Mouse (Mus musculus) gastrocnemius, postnatal 14 days (tissue): ENCODE results near the gene Ezr. TPM values are rescaled to one million over a fixed set of nuclear protein-coding genes. Genes with fewer than 3 reads are reported as not detected.

Experiments used
- DNase-seq: peaks from one replicate; pipeline ENCODE4 v3.0.0; 2021; ENCODE audit warnings: mixed read lengths
- intact Hi-C: fragments of 180-260 bp; cut with DNase I; formaldehyde crosslinking; loops from one replicate; pipeline ENCODE4 v1.15.1; 2025; ENCODE audit warnings: low total_unique reads
- total RNA-seq, 2 experiments: library from RNA; stranded (reverse); gene quantifications; 2 replicates each; pipeline ENCODE4 v1.2.3; 2021

Gene Ezr
- total RNA-seq, 2 experiments from 2014 or later: 10.3 to 16.5 TPM

DNA sequence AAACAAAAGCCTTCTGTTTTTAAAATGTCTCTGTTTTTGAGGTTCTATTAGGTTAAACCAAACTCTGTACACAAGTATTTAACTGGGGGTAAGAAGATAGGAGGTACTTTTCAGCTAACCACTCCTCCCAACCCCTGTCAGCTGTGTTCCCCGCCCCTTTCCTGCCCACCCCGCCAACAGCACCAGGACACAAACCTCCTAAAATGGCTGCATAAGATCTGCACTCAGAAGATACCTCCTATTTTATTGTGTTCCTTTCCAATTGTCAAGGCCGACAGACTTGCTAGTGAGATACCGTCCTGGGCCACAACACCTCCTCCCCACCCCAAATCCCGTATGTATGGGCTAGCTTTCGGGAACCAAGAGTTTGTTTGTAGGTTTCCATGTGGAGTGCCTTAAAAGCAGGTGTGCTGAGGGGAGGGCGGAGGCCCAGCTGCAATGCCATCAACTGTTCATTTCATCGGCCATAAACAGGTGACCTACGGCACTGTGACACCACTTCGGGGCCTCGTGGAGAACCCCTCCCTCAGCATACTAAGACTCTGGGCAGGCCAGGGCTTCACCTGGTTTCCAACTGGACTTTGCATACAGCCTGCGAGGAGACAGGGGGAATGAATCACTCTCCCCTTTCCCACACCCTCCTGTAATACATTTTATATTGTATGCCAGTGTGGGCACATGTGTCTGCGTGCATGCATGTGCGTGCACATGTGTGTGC, 9.2 kb downstream of the Ezr start:
- no peak for DNase-seq
- intact Hi-C loops: no loop called here

- intact Hi-C loops: no loop called here
- DNase-seq: no peak
Observed at GRCm38 (mm10) chr17:6772490-6772773, 10.2 kb downstream of the Ezr start.

DNA sequence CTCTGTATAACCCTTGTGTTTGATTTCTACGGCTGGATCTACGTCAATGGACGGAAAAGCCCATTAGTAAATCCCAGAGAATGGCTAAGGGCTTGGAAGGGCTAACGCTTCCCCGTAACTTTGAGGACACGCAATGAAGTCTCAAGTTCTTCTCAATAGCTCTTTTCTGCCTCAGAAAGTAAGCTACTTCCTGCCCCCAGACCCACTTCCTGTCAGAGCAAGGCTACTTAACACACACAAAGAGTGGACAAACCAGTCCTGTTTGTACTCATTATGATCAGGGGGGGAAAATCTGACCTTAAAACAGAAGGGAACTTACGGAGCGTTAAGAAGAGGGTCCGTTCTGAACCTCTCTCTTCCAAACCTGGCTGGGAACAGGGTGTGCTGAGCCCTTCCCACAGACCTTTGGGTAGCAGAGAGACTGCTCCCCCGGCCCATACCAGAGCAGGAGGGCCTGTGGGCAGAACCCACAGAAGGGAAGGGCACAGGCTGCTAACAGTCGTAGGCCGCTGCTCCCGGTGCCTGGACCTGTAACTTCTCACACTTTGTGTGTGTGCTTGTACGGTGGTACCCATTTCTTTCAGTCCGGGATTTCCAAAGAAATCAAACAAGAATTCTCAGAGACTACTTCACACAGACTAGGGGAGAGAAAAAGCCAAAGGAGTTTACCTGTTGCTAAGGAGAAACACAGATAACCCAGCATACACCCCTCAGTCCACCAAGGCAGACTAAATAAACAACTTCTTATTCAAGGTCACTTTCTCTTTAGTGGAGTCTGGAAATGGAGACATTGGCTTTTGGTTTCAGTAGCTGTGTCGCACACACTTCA, 10.7 kb downstream of the Ezr start:
- intact Hi-C loops: no loop called here
- no peak for DNase-seq

DNA sequence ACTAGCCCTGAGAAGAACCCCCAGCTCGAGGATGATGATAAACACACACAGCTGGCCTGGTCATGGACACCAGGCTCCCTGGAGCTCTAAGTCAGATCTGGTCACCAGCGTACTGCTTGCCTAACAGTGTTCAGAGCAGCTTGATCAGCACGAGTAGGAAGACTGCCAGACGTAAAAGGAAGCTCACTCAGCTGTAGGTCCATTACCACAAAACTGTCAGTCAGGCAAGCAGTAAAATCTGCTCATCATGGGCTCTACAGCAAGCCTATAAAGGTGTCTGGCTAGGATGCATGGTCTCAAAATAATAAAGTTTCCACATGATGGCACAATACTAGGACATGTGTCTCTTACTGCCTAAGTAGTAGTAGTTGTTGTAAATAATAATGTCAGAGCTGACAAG, 13.0 kb downstream of the Ezr start:
- intact Hi-C loops: no loop called here
- DNase-seq: no peak

DNA sequence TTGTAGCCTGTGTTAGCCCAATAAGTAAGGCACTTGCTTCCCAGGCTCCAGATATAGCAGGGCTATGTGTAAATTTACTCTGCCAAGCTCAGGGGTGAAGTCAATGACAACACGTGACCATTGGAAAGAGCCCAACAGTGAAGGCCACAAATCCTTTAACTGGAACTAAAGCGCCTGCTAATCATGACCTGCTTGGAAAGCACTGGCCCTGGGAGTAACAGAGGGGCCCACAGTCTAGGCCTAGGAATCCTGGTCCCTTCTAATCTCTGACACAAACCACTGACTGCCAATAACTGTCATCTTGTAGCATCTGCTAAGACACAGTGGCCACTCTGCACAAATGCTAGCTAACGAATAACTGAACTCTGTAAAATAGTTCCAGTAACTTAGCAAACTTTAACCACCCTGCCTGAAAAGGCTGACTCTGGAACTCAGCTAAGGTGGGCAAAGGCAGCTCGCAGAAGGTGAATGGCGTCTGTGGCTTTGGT, 14.2 kb downstream of the Ezr start:
- no peak for DNase-seq
- intact Hi-C loops: no loop called here

- no peak for DNase-seq
- intact Hi-C loops: no loop called here
Observed at GRCm38 (mm10) chr17:6767771-6768170, 14.8 kb downstream of the Ezr start.

- intact Hi-C loops: no loop called here
- no peak for DNase-seq
Observed at GRCm38 (mm10) chr17:6766823-6767222, 15.8 kb downstream of the Ezr start.

DNA sequence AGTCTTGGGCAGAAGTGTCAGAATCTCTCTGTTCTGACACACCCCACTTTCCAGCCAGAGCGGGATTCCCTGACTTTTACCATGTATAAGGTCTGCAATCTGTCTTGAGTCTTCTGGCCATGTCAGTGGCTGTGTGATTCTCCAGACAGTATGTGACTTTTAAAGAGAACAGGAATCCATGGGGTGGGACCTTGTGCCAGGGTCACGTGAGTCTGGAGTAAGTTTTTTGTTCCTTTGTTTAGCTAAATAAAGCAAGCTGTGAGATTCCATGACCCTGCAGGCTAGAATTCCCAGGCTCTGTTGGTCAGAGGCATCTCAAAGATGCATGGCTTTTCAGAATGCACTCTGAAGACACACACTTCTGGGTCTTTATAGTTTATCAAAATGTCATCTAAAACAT, 16.7 kb downstream of the Ezr start:
- intact Hi-C loops: no loop called here

DNA sequence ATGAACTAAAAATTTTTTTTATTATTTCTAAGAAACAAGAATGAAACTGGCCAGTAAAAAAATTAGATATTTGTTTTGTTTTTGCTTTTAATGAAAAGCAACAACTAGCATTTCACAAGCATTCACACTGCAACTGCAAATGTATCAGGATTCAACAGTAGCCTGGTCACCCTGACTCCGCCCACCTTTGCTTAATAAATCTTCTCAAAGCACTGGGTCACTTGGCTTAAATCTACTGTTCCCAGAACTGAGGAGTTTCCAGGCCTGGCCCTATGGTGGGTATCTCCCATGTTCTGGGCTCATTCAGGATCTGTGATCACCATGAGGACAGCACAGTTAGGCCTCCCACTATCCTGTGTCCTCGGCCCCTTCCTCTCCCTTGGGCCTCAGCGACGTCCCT, 17.9 kb downstream of the Ezr start:
- intact Hi-C loops: no loop called here
- no peak for DNase-seq

More for the DNA sequence above, 16.7 kb downstream of the Ezr start:
- DNase-seq: no peak

DNA sequence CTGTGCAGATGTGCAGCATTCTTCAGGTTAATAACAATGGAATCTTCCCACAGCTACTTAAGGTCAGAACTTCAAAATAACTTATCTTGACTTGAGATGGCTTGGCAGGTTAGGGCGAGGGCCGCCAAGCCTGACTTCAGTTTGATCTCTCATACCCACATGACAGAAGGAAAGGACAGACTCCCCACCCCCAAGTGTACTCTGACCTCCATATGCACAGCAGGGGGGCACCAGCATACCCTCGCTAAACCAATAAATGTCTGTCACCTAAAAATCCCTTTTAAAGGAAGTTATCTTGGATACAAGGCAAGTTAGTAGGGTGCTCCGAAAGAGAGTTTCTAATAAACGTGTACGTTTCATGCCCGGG, 18.4 kb downstream of the Ezr start:
- DNase-seq: no peak
- intact Hi-C loops: no loop called here

- no peak for DNase-seq
- intact Hi-C loops: no loop called here
Observed at GRCm38 (mm10) chr17:6763513-6764226, 18.9 kb downstream of the Ezr start.

DNA sequence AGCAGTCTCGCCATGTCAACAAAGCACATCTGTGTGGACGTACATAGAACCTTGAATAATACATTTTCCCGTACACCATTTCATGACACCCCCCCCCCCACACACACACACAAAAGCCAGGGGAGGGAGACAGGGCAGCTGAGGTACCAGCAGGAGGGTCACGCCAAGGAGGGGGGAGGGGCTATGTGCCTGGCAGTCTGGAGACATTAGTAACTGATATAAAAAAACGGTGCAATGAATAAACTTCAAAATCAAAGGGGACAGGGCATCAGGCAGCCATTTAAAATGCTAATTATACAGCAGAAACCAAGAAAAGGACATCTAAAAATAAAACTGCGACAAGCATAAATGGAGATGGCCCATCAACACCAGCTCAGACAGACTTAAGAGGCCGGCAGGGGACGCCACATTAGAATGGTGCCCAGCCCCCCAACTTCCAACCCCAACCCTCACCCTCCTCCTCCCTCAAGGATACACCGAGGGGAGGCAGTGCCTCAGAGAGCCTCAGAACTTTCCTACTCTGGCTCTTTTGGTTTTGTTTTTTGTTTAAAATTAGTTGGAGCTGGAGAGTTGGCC, 22.8 kb downstream of the Ezr start:
- no peak for DNase-seq
- intact Hi-C loops: no loop called here

DNA sequence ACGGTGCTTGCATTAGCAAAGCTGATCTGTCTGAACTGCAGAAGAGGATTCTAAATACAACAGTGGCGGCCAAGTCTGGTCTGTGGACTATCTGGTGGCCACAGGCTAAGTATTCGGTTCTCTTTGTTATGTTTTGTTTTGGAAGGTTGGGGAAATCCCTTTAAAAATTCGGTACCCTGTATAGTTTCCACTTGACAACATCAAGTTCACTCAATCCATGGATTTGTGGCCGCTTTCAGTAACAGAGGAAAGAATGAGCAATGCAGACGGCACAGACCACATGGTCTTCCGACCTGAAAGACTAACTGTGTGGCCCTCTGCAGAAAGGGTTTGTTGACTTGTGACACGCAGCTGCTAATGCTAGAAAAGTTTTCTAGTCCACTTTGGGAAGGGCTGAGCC, 23.7 kb downstream of the Ezr start:
- no peak for DNase-seq
- intact Hi-C loops: no loop called here

DNA sequence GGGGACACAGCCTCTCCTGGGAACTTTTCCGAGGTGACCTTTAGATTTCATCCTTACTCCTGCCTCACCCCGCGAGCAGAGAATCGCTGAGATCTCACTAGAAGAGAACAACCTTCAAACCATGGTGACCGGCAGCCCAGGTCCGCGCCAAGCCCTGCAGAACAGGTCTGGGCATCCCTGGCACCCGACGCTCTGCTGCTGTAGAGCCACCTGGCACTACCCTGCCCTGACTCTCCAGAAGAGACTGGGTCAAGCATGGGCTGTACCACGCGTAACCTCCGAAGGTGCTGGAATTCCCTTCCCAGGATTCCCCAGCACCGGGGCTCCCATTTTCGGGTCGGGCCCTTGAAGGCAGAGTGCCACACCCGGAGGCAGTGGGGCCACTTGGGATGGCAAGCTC, 24.7 kb downstream of the Ezr start:
- DNase-seq: no peak
- intact Hi-C loops: no loop called here

- DNase-seq: no peak
- intact Hi-C loops: no loop called here
Observed at GRCm38 (mm10) chr17:6755873-6756272, 26.7 kb downstream of the Ezr start.

GRCm38 (mm10) chr17:6755176-6755575, 27.4 kb downstream of the Ezr start:
- intact Hi-C loops: no loop called here
- DNase-seq: no peak

DNA sequence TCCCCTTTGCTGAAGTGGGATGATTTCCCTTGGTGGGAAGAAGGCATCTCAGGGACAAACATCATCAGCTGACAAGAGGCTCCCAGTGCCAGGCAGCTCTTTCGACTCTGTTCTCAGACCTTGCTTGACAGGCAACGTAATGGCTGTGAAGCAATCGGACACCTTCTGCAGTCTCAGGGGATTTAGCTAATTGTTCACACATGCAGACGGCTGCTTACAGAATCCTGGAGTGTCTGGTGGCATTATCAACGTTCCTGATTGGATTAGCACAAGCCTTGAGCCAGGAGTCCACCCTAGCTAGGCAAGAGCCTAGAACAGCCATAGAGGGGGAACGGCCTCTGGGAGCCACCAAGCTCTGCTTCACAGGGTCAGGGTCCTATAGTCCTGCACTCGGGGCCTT, 30.2 kb downstream of the Ezr start:
- DNase-seq: no peak
- intact Hi-C loops: no loop called here

DNA sequence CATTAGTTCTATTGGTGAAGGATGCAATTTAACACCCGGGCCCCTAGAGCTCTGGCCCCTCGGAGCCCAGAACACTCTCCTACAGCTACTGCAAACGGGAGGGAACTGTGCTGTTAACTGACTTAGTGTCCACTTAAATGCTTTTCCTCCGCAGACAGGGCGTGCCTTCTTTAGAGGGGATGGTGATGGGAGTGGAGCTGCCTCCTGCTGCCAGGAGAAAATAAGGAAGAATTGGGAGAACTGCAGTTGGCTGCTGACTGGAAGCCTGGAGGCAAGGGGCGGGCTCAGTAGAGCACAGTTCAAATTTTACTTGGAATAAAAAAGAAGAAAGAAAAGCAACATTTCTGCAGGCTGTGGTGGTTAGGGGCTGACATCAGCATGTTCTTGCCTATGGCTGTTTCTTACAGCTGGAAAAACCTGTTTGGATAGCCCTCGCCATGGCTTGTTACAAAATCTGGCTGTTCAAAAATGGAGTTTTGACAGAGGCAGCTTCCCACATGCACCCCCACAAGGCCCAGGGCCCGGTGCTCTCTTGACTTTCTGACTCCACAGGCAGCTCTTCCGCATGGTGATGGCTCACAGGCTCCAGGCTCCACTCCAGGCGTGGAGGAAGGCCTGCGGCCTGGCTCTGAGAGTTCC, 31.2 kb downstream of the Ezr start:
- intact Hi-C loops: no loop called here
- no peak for DNase-seq

DNA sequence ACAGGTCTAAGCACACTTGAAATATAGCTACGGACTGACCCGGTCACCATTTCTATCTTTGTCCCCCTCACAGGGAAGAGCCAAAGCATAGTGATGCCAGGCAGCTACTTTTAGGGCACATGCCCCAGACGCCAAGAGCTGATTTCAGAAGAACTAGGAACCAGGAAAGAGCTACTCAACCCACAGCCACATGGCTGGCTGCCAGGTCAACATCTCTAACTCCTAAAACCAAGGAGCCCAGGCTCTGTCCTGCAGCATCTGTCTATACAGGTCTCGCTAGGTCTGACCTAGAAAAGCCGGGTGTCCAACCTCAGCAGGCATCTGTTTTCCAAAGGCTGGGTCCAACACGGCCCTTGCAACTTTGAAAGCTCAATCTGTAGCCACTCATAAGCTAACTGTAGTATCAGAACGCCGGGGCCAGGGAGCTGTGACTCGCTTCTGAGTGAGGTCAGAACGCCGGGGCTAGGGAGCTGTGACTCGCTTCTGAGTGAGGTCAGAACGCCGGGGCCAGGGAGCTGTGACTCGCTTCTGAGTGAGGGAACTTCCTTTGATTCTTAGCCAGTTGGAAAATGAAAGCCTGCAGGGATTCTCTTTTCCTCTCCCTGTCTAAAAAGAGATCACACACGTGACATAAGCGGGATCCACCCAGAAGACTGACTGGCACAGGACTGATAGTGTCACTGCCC, 33.7 kb downstream of the Ezr start:
- intact Hi-C loops: no loop called here
- DNase-seq: no peak
